Mouse (Mus musculus): Measurements from ENCODE around the gene Gm7971. TPM values are rescaled to one million over a fixed set of nuclear protein-coding genes. Genes with fewer than 3 reads are reported as not detected.
"Not testable (repeated sequence)": the region's sequence is repeated elsewhere in the genome, so short reads cannot be mapped to it uniquely, and the experiment has no call there.

Gm7971 gene
- not detected in 2 replicates for polyA plus RNA-seq (2012; rRNA removed)

DNA sequence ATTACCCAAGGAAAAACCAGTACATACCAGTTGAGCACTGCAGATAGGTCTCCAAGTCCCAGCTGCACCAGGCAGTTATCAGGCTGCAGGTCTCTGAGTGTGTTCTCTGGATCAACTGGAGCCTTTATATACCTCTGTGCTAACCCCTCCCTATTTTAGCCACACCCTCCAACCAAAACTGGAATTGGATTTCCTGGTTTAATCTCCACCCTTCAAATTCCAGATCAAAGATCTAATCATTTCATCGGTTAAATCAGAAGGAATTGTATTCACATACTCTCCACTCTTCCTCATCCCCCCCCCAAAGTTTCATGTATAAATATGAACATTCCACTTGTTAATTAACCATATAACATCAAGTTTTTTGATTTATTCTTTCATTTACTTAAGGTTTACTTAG, at the start of gene Gm7971:
Gene Gm7971 (minus strand): TSS at position 101 of the 400 bp plus-strand sequence.
- DNase-seq (ENCODE audit: low read depth) = not testable (repeated sequence)

Other genes with a start within 250 kb of the Gm7971 start
- gene D5Ertd577e, start 138.1 kb downstream of the Gm7971 start, polyA plus RNA-seq (2012; rRNA removed) = not detected in 2 replicates
- gene Gm3286, start 84.1 kb downstream of the Gm7971 start, polyA plus RNA-seq (2012; rRNA removed) = not detected in 2 replicates
- not detected in 2 replicates for gene Gm7978, start 141.3 kb upstream of the Gm7971 start, polyA plus RNA-seq (2012; rRNA removed)
- not detected in 2 replicates for gene Gm7982, start 147.1 kb upstream of the Gm7971 start, polyA plus RNA-seq (2012; rRNA removed)
- gene E330014E10Rik, start 181.1 kb upstream of the Gm7971 start, polyA plus RNA-seq (2012; rRNA removed) = not detected in 2 replicates

All from brain, embryonic 14.5 days (tissue).